Mouse (Mus musculus): ENCODE measurements around the gene Pqlc3. TPM values are rescaled to one million over a fixed set of nuclear protein-coding genes. Genes with fewer than 3 reads are reported as not detected.

The Pqlc3 gene
- polyA plus RNA-seq, 1 experiment from 2014 or later, result 5.6 TPM

DNA sequence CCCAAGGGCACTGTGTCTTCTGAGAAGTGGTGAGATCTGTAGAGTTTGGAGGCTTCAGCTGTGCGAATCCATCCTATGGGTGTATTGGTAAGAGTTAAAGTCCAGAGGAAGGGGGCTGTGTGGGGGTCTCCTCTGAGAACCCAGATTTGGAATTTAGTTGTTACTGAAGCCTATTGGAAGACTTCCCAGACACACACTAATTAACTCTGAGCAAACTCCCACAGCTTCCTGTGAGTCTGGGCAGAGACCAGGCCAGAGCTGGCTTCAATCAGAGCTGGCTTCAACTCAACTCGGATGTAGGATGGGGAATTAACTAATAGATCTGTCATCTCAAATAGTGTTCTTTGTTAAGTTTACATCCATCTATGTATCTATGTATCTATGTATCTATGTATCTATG is 15.5 kb upstream of the Pqlc3 start:
- Histone ChIP-seq H3K27ac (replicated peaks; ENCODE audit: low read depth, low read length) (no peak overlapping the region), H3K36me3 (ENCODE audit: control insufficient read depth, insufficient read depth, low read length) (no peaks in the 10 kb centered on the region), H3K9ac (ENCODE audit: low read length) (no peak overlapping the region), H3K9me3 (ENCODE audit: control insufficient read depth, low read length) (no peaks in the 10 kb centered on the region), H3K4me3 (ENCODE audit: low read depth, low read length) (no peak overlapping the region), H3K4me2 (ENCODE audit: low read depth, severe bottlenecking) (no peak overlapping the region), H3K27me3 (ENCODE audit: control insufficient read depth, insufficient read depth, low read length) (no peaks in the 10 kb centered on the region), H3K4me1 (ENCODE audit: control insufficient read depth, insufficient read depth, low read length) (no peaks in the 10 kb centered on the region)
- ATAC-seq (ENCODE audit: insufficient number of reproducible peaks, low FRiP score, low TSS enrichment, low read depth), result no peak
- WGBS, result 84% methylated on average over 2 of the region's 2 CpGs
- no peak for DNase-seq (ENCODE audit: low spot score)

DNA sequence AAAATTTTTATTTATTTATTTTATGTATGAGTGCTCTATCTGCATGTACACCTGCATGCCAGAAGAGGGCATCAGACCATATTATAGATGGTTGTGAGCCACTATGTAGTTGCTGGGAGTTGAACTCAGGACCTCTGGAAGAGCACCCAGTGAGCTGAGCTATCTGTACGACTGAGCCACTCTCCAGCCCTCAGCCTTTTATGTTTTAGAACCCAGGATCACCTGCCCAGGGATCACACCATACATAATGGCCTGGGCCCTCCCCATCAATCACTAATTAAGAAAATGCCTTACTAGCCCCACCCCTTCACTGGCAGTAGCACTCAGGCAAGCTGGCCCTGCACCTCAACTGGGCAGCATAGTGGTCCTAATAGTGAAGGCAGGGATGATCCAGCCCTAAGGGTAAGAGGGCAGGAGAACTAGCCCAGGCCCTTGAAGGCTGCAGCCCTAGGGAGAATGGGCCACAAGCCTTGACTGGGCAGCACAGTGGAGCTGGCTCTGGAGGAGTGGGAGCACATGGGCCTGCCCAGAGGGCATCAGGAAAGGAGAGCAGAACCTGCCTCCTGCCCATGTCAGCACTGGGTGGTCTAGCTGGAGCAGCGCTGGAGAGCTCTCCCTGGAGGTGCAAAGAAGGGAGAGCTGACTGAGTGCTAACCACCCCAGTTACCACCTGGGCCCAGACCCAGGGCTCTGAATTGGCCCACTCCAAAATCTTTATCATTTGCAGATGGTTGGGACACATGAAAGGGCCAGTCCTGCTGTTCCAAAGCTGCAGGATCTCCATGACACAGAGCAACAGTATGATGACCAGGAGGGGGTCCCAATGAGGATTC is 12.1 kb upstream of the Pqlc3 start:
- H3K9ac ChIP-seq (ENCODE audit: low read length), result no peak overlapping the region
- H3K27me3 ChIP-seq (ENCODE audit: control insufficient read depth, insufficient read depth, low read length), result no peaks in the 10 kb centered on the region
- H3K36me3 ChIP-seq (ENCODE audit: control insufficient read depth, insufficient read depth, low read length), result no peaks in the 10 kb centered on the region
- H3K27ac ChIP-seq (replicated peaks; ENCODE audit: low read depth, low read length), result no peak overlapping the region
- H3K4me2 ChIP-seq (ENCODE audit: low read depth, severe bottlenecking), result no peak overlapping the region
- 66% methylated on average over 2 of the region's 2 CpGs for whole genome bisulfite sequencing
- no peaks in the 10 kb centered on the region for H3K4me1 ChIP-seq (ENCODE audit: control insufficient read depth, insufficient read depth, low read length)
- H3K9me3 ChIP-seq (ENCODE audit: control insufficient read depth, low read length), result no peaks in the 10 kb centered on the region
- no peak overlapping the region for H3K4me3 ChIP-seq (ENCODE audit: low read depth, low read length)
- DNase-seq (ENCODE audit: low spot score) (no peak), ATAC-seq (ENCODE audit: insufficient number of reproducible peaks, low FRiP score, low TSS enrichment, low read depth) (peak; percentile 57; the same call in 1 of the 2 replicates)

DNA sequence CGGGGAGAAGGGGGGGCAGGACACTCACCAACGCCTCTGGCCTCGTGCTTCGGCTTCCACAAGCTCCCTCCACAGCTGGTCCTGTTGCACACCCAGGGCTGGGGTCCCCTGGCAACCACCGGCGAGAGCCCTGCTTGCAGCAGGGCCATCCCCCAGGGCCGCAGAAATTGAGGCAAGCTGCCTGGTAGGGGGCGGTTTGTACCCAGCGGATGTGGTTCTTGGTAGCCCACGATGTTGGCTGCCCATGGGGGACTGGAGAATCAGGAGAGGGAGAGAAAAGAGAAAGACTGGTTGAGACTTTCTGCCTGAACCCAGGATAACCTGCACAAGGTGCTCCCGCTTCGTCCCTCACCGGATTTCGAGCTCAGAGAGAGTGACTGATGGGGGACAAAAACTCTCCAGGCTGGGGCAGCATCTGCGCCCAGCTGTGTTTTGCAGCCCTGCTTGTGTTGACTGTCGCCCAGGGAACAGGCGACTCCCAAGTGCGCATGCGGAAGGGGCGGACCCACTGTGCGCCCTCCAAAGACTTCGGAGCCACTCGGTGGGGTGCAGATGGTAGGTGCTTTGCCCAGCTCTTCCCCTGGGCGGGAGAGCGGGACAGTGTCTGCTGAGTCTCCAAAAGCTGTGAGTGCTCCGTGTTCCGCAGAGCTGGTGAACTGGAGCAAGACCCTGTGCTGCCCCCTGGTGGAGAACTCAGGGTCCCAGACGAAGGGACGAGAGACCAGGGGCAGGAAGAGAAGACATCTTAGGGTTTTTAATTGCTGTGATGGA is 11.1 kb upstream of the Pqlc3 start, which contains the start of gene 2410004P03Rik:
Gene 2410004P03Rik (minus strand): TSS at position 628 of the 771 bp plus-strand sequence.
- H3K9ac ChIP-seq (ENCODE audit: low read length), result peak within 1 kb of the TSS; percentile 22
- peak within 1 kb of the TSS; percentile 58 for H3K4me2 ChIP-seq (ENCODE audit: low read depth, severe bottlenecking)
- H3K4me3 ChIP-seq (ENCODE audit: low read depth, low read length), result peak within 1 kb of the TSS; percentile 29
- ATAC-seq (ENCODE audit: insufficient number of reproducible peaks, low FRiP score, low TSS enrichment, low read depth), result peak; percentile 73
- peak; percentile 92 for DNase-seq (ENCODE audit: low spot score)
- no peaks in the 10 kb centered on the region; the same call in 1 of the 2 replicates for H3K9me3 ChIP-seq (ENCODE audit: control insufficient read depth, low read length)
- H3K27ac ChIP-seq (replicated peaks; ENCODE audit: low read depth, low read length), result no peak within 1 kb of the TSS
- H3K4me1 ChIP-seq (ENCODE audit: control insufficient read depth, insufficient read depth, low read length), result no peaks in the 10 kb centered on the region
- no peaks in the 10 kb centered on the region for H3K27me3 ChIP-seq (ENCODE audit: control insufficient read depth, insufficient read depth, low read length)
- no peaks in the 10 kb centered on the region for H3K36me3 ChIP-seq (ENCODE audit: control insufficient read depth, insufficient read depth, low read length)
- 9% methylated on average over 29 of the region's 29 CpGs for WGBS

DNA sequence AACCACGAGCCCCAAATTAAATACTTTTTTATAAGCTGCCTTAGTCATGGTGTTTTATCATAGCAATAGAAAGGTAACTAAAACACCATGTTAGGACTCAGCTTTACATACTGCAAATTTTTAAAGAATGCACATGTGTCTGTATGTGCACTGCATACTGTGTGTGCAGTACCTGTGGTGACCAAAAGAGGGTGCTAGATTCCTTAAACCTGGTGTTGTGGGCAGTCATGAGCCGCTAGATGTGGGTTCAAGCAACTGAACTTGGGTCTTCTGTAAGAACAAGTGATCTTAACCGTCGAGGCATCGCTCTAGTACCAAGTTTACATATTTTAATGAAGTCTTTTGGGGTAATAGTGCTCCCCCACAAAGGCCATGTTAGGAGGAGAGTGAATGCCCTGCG is 9.3 kb upstream of the Pqlc3 start:
- DNase-seq (ENCODE audit: low spot score), result no peak
- ATAC-seq (ENCODE audit: insufficient number of reproducible peaks, low FRiP score, low TSS enrichment, low read depth), result no peak
- H3K4me2 ChIP-seq (ENCODE audit: low read depth, severe bottlenecking), result no peak overlapping the region
- WGBS, result 93% methylated on average over 6 of the region's 6 CpGs
- H3K9me3 ChIP-seq (ENCODE audit: control insufficient read depth, low read length), result no peaks in the 10 kb centered on the region; the same call in 1 of the 2 replicates
- H3K27me3 ChIP-seq (ENCODE audit: control insufficient read depth, insufficient read depth, low read length), result no peaks in the 10 kb centered on the region
- H3K9ac ChIP-seq (ENCODE audit: low read length), result no peak overlapping the region
- H3K27ac ChIP-seq (replicated peaks; ENCODE audit: low read depth, low read length), result no peak overlapping the region
- no peak overlapping the region for H3K4me3 ChIP-seq (ENCODE audit: low read depth, low read length)
- no peaks in the 10 kb centered on the region for H3K36me3 ChIP-seq (ENCODE audit: control insufficient read depth, insufficient read depth, low read length)
- H3K4me1 ChIP-seq (ENCODE audit: control insufficient read depth, insufficient read depth, low read length), result no peaks in the 10 kb centered on the region

DNA sequence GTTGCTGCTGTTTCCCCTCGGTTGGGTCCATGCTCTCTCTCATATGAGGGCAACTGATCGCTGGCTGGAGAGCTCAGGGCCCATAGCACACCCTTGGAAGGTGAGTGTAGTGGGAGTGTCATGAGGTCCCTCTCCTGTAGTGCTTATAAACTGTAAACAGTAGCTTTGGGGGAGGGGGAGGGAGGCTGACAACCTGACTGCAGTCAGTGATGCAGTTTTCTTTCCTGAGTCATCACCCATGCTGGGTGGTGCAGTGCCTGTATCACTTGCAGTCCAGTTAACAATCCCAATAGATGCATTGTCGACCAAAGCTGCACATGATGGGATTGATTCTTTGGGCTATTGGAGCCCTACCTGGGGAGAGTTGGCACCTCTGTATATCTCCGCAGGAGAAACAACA is 1.0 kb upstream of the Pqlc3 start:
- H3K4me3 ChIP-seq (ENCODE audit: low read depth, low read length), result no peak overlapping the region
- no peak for ATAC-seq (ENCODE audit: insufficient number of reproducible peaks, low FRiP score, low TSS enrichment, low read depth)
- H3K27ac ChIP-seq (replicated peaks; ENCODE audit: low read depth, low read length), result no peak overlapping the region
- H3K4me1 ChIP-seq (ENCODE audit: control insufficient read depth, insufficient read depth, low read length), result no peaks in the 10 kb centered on the region
- no peak overlapping the region for H3K9ac ChIP-seq (ENCODE audit: low read length)
- no peak overlapping the region for H3K4me2 ChIP-seq (ENCODE audit: low read depth, severe bottlenecking)
- 66% methylated on average over 4 of the region's 4 CpGs for WGBS
- H3K9me3 ChIP-seq (ENCODE audit: control insufficient read depth, low read length), result no peaks in the 10 kb centered on the region
- DNase-seq (ENCODE audit: low spot score), result no peak
- H3K27me3 ChIP-seq (ENCODE audit: control insufficient read depth, insufficient read depth, low read length), result peaks cover 14% of the 10 kb centered on the region
- no peaks in the 10 kb centered on the region for H3K36me3 ChIP-seq (ENCODE audit: control insufficient read depth, insufficient read depth, low read length)

DNA sequence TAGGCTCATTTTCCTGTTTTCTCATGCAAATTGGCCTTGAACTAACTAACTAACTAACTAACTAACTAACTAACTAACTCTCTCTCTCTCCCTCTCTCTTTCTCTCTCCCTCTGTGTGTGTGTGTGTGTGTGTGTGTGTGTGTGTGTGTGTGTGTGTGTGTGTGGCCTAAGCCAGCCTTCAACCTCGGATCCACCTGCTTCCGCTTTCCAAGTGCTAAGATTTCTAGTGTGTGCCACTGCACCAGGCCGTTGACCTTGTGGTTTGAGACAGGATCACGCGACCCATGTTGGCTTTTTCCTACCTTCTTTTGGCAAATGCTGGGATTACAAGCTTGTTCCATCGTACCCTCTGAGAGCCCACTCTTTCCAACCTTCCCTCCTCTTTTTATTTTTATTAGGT is 420 bp upstream of the Pqlc3 start:
- Histone ChIP-seq H3K27me3 (ENCODE audit: control insufficient read depth, insufficient read depth, low read length) (peaks cover 14% of the 10 kb centered on the region), H3K27ac (replicated peaks; ENCODE audit: low read depth, low read length) (no peak overlapping the region), H3K9me3 (ENCODE audit: control insufficient read depth, low read length) (no peaks in the 10 kb centered on the region), H3K36me3 (ENCODE audit: control insufficient read depth, insufficient read depth, low read length) (no peaks in the 10 kb centered on the region), H3K9ac (ENCODE audit: low read length) (no peak overlapping the region), H3K4me2 (ENCODE audit: low read depth, severe bottlenecking) (no peak overlapping the region), H3K4me1 (ENCODE audit: control insufficient read depth, insufficient read depth, low read length) (no peaks in the 10 kb centered on the region), H3K4me3 (ENCODE audit: low read depth, low read length) (no peak overlapping the region; the same call in 1 of the 2 replicates)
- ATAC-seq (ENCODE audit: insufficient number of reproducible peaks, low FRiP score, low TSS enrichment, low read depth) (no peak), DNase-seq (ENCODE audit: low spot score) (no peak)
- 52% methylated on average over 6 of the region's 6 CpGs for WGBS

DNA sequence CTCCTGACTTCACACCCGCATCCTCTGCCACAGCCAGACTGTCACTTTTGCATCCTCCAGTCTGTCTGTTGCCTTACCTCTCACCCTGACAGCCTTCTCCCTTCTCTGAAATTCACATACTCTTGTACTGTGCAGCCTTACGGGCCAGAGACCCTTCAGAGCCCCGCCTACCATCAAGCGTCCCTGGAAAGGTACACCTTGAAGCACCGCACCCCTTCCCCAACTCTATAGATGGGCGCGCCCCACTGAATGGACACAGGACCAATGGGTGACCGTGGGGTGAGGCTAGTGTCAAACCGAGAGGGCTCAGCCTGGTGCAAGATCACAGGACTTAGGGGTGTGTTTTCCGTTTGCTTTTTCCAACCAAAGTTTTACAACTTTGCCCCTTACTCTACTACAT is 1.1 kb downstream of the Pqlc3 start:
- Histone ChIP-seq H3K36me3 (ENCODE audit: control insufficient read depth, insufficient read depth, low read length) (no peaks in the 10 kb centered on the region), H3K9ac (ENCODE audit: low read length) (no peak overlapping the region), H3K9me3 (ENCODE audit: control insufficient read depth, low read length) (no peaks in the 10 kb centered on the region), H3K27me3 (ENCODE audit: control insufficient read depth, insufficient read depth, low read length) (peaks cover 14% of the 10 kb centered on the region), H3K27ac (replicated peaks; ENCODE audit: low read depth, low read length) (no peak overlapping the region), H3K4me1 (ENCODE audit: control insufficient read depth, insufficient read depth, low read length) (no peaks in the 10 kb centered on the region), H3K4me3 (ENCODE audit: low read depth, low read length) (peak overlapping the region; percentile 54), H3K4me2 (ENCODE audit: low read depth, severe bottlenecking) (peak overlapping the region; percentile 95)
- DNase-seq (ENCODE audit: low spot score) (no peak), ATAC-seq (ENCODE audit: insufficient number of reproducible peaks, low FRiP score, low TSS enrichment, low read depth) (no peak)
- 7% methylated on average over 10 of the region's 10 CpGs for WGBS

DNA sequence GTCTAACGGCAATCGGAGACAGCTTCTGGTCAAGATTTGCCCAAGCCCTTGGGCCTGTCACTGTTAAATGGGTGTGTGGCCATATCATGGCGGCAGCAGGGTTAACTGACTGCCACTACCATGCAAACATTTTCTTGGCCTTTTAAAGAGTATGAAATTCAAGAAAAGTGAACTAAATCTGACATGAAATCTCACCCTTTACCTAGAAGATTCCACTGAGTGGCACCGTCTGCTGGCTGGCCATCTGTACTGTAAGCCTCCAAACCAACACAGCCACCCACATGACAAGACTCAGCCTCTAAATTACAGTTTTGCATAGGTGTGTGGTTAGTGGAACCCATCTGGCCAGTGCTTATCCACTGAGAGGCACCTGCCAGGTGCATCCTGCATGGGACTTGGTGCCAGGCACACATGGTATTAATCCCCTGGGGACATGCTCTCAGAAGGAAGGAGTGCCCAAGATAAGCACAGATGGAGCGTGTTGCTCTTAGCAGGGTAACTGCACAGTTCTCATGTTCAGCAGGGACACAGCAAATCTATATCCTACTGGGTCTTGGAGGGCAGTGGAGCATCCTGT is 3.2 kb downstream of the Pqlc3 start:
- H3K4me1 ChIP-seq (ENCODE audit: control insufficient read depth, insufficient read depth, low read length), result no peaks in the 10 kb centered on the region
- no peak overlapping the region for H3K4me3 ChIP-seq (ENCODE audit: low read depth, low read length)
- no peak for DNase-seq (ENCODE audit: low spot score)
- no peak overlapping the region for H3K27ac ChIP-seq (replicated peaks; ENCODE audit: low read depth, low read length)
- H3K9me3 ChIP-seq (ENCODE audit: control insufficient read depth, low read length), result no peaks in the 10 kb centered on the region
- no peak overlapping the region for H3K9ac ChIP-seq (ENCODE audit: low read length)
- ATAC-seq (ENCODE audit: insufficient number of reproducible peaks, low FRiP score, low TSS enrichment, low read depth), result no peak
- 90% methylated on average over 5 of the region's 5 CpGs for WGBS
- peaks cover 14% of the 10 kb centered on the region for H3K27me3 ChIP-seq (ENCODE audit: control insufficient read depth, insufficient read depth, low read length)
- H3K36me3 ChIP-seq (ENCODE audit: control insufficient read depth, insufficient read depth, low read length), result no peaks in the 10 kb centered on the region
- no peak overlapping the region for H3K4me2 ChIP-seq (ENCODE audit: low read depth, severe bottlenecking)
